Mouse (Mus musculus): ENCODE data around the gene Dnah8. TPM values are rescaled to one million over a fixed set of nuclear protein-coding genes. Genes with fewer than 3 reads are reported as not detected.
A peak's percentile ranks its signal among the peaks of the same experiment; 100 is the strongest.

Dnah8 gene
- total and polyA plus RNA-seq, 3 experiments: 15.4 to 143 (median 19.5) TPM

DNA sequence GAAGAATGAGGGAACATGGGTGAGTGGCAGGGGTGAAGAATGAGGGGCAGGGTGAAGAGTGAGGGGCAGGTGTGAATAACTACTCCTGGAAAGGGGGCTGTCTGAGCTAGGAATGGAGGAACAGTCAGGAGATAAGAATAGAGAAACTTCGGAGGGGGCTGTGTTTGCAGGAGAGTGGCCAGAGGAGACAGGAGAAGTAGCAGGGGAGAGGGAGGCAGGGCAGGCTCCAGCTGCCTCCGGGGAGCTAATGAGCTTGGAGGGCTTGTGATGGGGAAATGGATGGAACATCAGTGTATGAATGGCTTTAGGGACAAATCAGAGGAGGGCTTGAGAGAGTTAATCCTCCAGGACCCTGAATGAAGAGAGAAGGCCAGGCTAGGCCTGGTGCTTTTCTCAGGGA is 272.9 kb downstream of the Dnah8 start:
- H3K4me1 ChIP-seq (ENCODE audit: control insufficient read depth in 1 of 2, insufficient read depth in 2 of 2, low read length in 2 of 2): no peaks in the 10 kb centered on the region
- no peak for DNase-seq (ENCODE audit: low read depth, low spot score)
- H3K27me3 ChIP-seq (ENCODE audit: control insufficient read depth in 1 of 2, insufficient read depth in 2 of 2, low read length in 2 of 2): no peaks in the 10 kb centered on the region
- no peaks in the 10 kb centered on the region for H3K9me3 ChIP-seq (replicated peaks; ENCODE audit: insufficient read depth, low read length)
- TF ChIP-seq MXI1 (IDR thresholded peaks at IDR 0.05; ENCODE audit: low read depth, low read length): no peak
- no peak for TF ChIP-seq ZMIZ1 (IDR thresholded peaks at IDR 0.05; ENCODE audit: low read depth, low read length)
- TF ChIP-seq NELFE (IDR thresholded peaks at IDR 0.05; ENCODE audit: low read depth, low read length): no peak
- TF ChIP-seq E2F4 (IDR thresholded peaks at IDR 0.05; ENCODE audit: borderline replicate concordance, low read depth, low read length): no peak
- no peak for TF ChIP-seq ETS1 (IDR thresholded peaks at IDR 0.05; ENCODE audit: low read depth, low read length)
- no peak for TF ChIP-seq NRF1 (IDR thresholded peaks at IDR 0.05; ENCODE audit: insufficient read depth, low read depth, low read length, poor library complexity, severe bottlenecking)
- no peak for TF ChIP-seq MYC (IDR thresholded peaks at IDR 0.05; ENCODE audit: low read depth, low read length)
- TF ChIP-seq POLR2AphosphoS5 (IDR thresholded peaks at IDR 0.05; ENCODE audit: borderline replicate concordance, low read depth, low read length): no peak
- no peak for TF ChIP-seq USF1 (IDR thresholded peaks at IDR 0.05; ENCODE audit: low read depth, low read length)
- no peak for TF ChIP-seq BHLHE40 (IDR thresholded peaks at IDR 0.05; ENCODE audit: borderline replicate concordance, low read depth, low read length)
- TF ChIP-seq RAD21 (IDR thresholded peaks at IDR 0.05; ENCODE audit: low read depth, low read length): no peak
- no peak for TF ChIP-seq POLR2AphosphoS2 (IDR thresholded peaks at IDR 0.05; ENCODE audit: low read length)
- TF ChIP-seq ZC3H11A (IDR thresholded peaks at IDR 0.05; ENCODE audit: low read depth, low read length): no peak
- TF ChIP-seq ELF1 (IDR thresholded peaks at IDR 0.05; ENCODE audit: low read depth, low read length): no peak
- no peak for TF ChIP-seq RCOR1 (IDR thresholded peaks at IDR 0.05; ENCODE audit: low read depth, low read length)
- no peak for TF ChIP-seq UBTF (IDR thresholded peaks at IDR 0.05; ENCODE audit: borderline replicate concordance, insufficient read depth, low read depth, low read length)
- TF ChIP-seq MAFK (IDR thresholded peaks at IDR 0.05; ENCODE audit: borderline replicate concordance, low read depth, low read length): no peak
- no peak overlapping the region for H3K27ac ChIP-seq (ENCODE audit: control insufficient read depth, low read depth, low read length)
- no peaks in the 10 kb centered on the region for H3K79me2 ChIP-seq (ENCODE audit: control insufficient read depth, insufficient read depth, low read length, poor library complexity)
- H3K36me3 ChIP-seq (ENCODE audit: control insufficient read depth in 1 of 2, insufficient read depth in 2 of 2, low read length in 2 of 2): no peaks in the 10 kb centered on the region
- no peak overlapping the region for H3K9ac ChIP-seq (ENCODE audit: control insufficient read depth, low read depth, low read length, poor library complexity, severe bottlenecking)
- no peak overlapping the region for H3K4me3 ChIP-seq (ENCODE audit: control insufficient read depth in 1 of 2, insufficient read depth in 1 of 2, low read depth in 2 of 2, low read length in 2 of 2)

DNA sequence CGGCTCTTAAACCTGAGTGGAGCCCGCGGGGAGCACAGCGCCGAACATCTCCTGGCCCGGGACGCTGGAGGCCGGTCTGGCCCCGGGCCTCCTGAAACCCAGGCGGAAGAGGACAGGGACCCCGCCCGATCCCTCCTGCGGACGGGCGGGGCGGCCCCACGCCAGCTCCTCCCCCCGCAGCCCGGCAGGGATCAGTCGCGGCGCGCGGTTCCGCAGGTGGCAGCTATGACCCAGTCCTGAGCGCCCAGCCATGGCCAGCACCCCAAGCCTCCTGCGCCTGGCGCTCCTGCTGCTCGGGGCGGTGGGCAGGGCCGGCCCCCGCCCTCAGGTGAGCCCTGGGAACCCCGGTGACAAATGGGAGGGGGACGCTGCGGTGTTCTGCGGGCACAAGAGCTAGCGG is 277.5 kb downstream of the Dnah8 start, which contains the start of gene Glp1r:
Gene Glp1r, plus strand, starts transcription at position 191 of the 400 bp plus-strand sequence.
- no peaks in the 10 kb centered on the region for H3K4me1 ChIP-seq (ENCODE audit: control insufficient read depth in 1 of 2, insufficient read depth in 2 of 2, low read length in 2 of 2)
- no peak within 1 kb of the TSS; the same call in 1 of the 2 replicates for H3K9ac ChIP-seq (ENCODE audit: control insufficient read depth, low read depth, low read length, poor library complexity, severe bottlenecking)
- peak within 1 kb of the TSS; percentile 30 to 42; a peak in 3 of 4 replicates for H3K4me3 ChIP-seq (ENCODE audit: control insufficient read depth in 1 of 2, insufficient read depth in 1 of 2, low read depth in 2 of 2, low read length in 2 of 2)
- H3K27ac ChIP-seq (ENCODE audit: control insufficient read depth, low read depth, low read length): no peak within 1 kb of the TSS
- H3K79me2 ChIP-seq (ENCODE audit: control insufficient read depth, insufficient read depth, low read length, poor library complexity): no peaks in the 10 kb centered on the region
- no peaks in the 10 kb centered on the region for H3K9me3 ChIP-seq (replicated peaks; ENCODE audit: insufficient read depth, low read length)
- H3K36me3 ChIP-seq (ENCODE audit: control insufficient read depth in 1 of 2, insufficient read depth in 2 of 2, low read length in 2 of 2): no peaks in the 10 kb centered on the region
- H3K27me3 ChIP-seq (ENCODE audit: control insufficient read depth in 1 of 2, insufficient read depth in 2 of 2, low read length in 2 of 2): no peaks in the 10 kb centered on the region
- DNase-seq (ENCODE audit: low read depth, low spot score): peak; percentile 23
- TF ChIP-seq RCOR1 (IDR thresholded peaks at IDR 0.05; ENCODE audit: low read depth, low read length) (no peak), POLR2AphosphoS2 (IDR thresholded peaks at IDR 0.05; ENCODE audit: low read length) (no peak), POLR2AphosphoS5 (IDR thresholded peaks at IDR 0.05; ENCODE audit: borderline replicate concordance, low read depth, low read length) (no peak), SIN3A (IDR thresholded peaks at IDR 0.05; ENCODE audit: low read length) (no peak), RAD21 (IDR thresholded peaks at IDR 0.05; ENCODE audit: low read depth, low read length) (no peak), MAFK (IDR thresholded peaks at IDR 0.05; ENCODE audit: borderline replicate concordance, low read depth, low read length) (no peak), ZC3H11A (IDR thresholded peaks at IDR 0.05; ENCODE audit: low read depth, low read length) (no peak), TBP (IDR thresholded peaks at IDR 0.05; ENCODE audit: low read depth, low read length) (no peak)

All from MEL (cell line).